Mouse (Mus musculus) kidney, embryonic 15.5 days (tissue): ENCODE data around the gene Gm21304. TPM values are rescaled to one million over a fixed set of nuclear protein-coding genes. Genes with fewer than 3 reads are reported as not detected.
"Not testable (repeated sequence)": the region's sequence is repeated elsewhere in the genome, so short reads cannot be mapped to it uniquely, and the experiment has no call there.

Experiments
- ATAC-seq: fragments of 200-750 bp; cut with Nextera tagmentation; replicated peaks from 2 replicates; pipeline ENCODE4 v1.8.0; 2017; ENCODE audit warnings: moderate TSS enrichment; ENCODE audit not compliant: low FRiP score
- H3K27ac ChIP-seq: fragments of 300-500 bp; sonication (generic); 2 replicates; pipeline ENCODE4 v1.5.1; 2015; ENCODE audit warnings: mild to moderate bottlenecking, inconsistent platforms
- H3K27me3 ChIP-seq: fragments of 300-500 bp; sonication (generic); 2 replicates; pipeline ENCODE4 v1.6.1; 2015; ENCODE audit warnings: inconsistent platforms
- H3K36me3 ChIP-seq: fragments of 300-500 bp; sonication (generic); 2 replicates; pipeline ENCODE4 v1.6.1; 2015; ENCODE audit warnings: inconsistent platforms
- H3K4me1 ChIP-seq: fragments of 300-500 bp; sonication (generic); 2 replicates; pipeline ENCODE4 v1.6.1; 2015; ENCODE audit warnings: inconsistent platforms
- H3K4me2 ChIP-seq: fragments of 300-500 bp; sonication (generic); 2 replicates; pipeline ENCODE4 v1.6.1; 2015; ENCODE audit warnings: moderate library complexity, mild to moderate bottlenecking, inconsistent platforms
- H3K4me3 ChIP-seq: fragments of 300-500 bp; sonication (generic); replicated peaks from 2 replicates; pipeline ENCODE4 v1.5.1; 2015; ENCODE audit warnings: mild to moderate bottlenecking, inconsistent platforms
- H3K9ac ChIP-seq: fragments of 300-500 bp; sonication (generic); 2 replicates; pipeline ENCODE4 v1.6.1; 2015; ENCODE audit warnings: mild to moderate bottlenecking, inconsistent platforms
- H3K9me3 ChIP-seq: fragments of 300-500 bp; sonication (generic); replicated peaks from 2 replicates; pipeline ENCODE4 v1.6.1; 2016; ENCODE audit warnings: inconsistent platforms
- WGBS: fragments of 180-500 bp; shearing (Covaris S2); methylation state at CpG from one replicate; pipeline ENCODE4 v1.1.7; 2015; ENCODE audit warnings: mixed read lengths; 5-methylcytosine and 5-hydroxymethylcytosine counted together
- polyA plus RNA-seq: library from polyadenylated mRNA; unstranded; fragments of >200 nt; fragmentation: Nextera tagmentation; extraction: Ambion mirVana; gene quantifications from 2 replicates; pipeline ENCODE4 v1.2.1, GENCODE M21; 2015

Gm21304 gene
- not detected in 2 replicates for polyA plus RNA-seq

DNA sequence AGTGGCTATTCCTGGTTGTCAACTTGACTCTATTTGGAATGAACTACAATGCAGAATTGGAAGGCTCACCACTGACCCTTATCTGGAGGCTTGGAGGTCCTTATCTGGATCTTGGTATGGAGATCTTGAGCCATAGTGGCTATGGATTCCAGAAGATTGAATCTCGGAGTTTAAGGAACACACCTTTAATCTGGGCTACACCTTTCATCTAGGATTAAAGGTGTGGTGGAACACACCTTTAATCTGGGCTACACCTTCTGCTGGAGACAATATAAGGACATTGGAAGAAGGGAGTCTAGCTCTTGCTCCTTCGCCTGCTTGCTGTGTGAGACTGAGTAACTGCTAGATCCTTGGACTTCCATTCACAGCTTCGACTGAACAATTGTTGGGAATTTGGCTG lies at the start of gene Gm21304:
Gene Gm21304 (plus strand): TSS at position 301 of the 400 bp plus-strand sequence.
- not testable (repeated sequence) for H3K27me3 ChIP-seq, H3K27ac ChIP-seq, H3K4me3 ChIP-seq, H3K4me1 ChIP-seq, H3K9ac ChIP-seq, H3K9me3 ChIP-seq, H3K4me2 ChIP-seq, ATAC-seq, H3K36me3 ChIP-seq
- WGBS: no CpG with 5 or more reads among the region's 3 CpGs

DNA sequence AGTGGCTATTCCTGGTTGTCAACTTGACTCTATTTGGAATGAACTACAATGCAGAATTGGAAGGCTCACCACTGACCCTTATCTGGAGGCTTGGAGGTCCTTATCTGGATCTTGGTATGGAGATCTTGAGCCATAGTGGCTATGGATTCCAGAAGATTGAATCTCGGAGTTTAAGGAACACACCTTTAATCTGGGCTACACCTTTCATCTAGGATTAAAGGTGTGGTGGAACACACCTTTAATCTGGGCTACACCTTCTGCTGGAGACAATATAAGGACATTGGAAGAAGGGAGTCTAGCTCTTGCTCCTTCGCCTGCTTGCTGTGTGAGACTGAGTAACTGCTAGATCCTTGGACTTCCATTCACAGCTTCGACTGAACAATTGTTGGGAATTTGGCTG lies 25.6 kb upstream of the Gm21304 start, which contains the start of gene Gm21293:
Gene Gm21293 (plus strand): TSS at position 301 of the 400 bp plus-strand sequence.
- not testable (repeated sequence) for H3K27me3 ChIP-seq, H3K4me3 ChIP-seq, H3K9me3 ChIP-seq, H3K9ac ChIP-seq, ATAC-seq, H3K36me3 ChIP-seq, H3K4me2 ChIP-seq, H3K4me1 ChIP-seq, H3K27ac ChIP-seq
- no CpG with 5 or more reads among the region's 3 CpGs for WGBS

DNA sequence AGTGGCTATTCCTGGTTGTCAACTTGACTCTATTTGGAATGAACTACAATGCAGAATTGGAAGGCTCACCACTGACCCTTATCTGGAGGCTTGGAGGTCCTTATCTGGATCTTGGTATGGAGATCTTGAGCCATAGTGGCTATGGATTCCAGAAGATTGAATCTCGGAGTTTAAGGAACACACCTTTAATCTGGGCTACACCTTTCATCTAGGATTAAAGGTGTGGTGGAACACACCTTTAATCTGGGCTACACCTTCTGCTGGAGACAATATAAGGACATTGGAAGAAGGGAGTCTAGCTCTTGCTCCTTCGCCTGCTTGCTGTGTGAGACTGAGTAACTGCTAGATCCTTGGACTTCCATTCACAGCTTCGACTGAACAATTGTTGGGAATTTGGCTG lies 17.1 kb upstream of the Gm21304 start, which contains the start of gene Gm6763:
Gene Gm6763 (plus strand): TSS at position 301 of the 400 bp plus-strand sequence.
- not testable (repeated sequence) for H3K4me2 ChIP-seq, H3K4me3 ChIP-seq, ATAC-seq, H3K36me3 ChIP-seq, H3K4me1 ChIP-seq, H3K9ac ChIP-seq, H3K9me3 ChIP-seq, H3K27ac ChIP-seq, H3K27me3 ChIP-seq
- WGBS: no CpG with 5 or more reads among the region's 3 CpGs

DNA sequence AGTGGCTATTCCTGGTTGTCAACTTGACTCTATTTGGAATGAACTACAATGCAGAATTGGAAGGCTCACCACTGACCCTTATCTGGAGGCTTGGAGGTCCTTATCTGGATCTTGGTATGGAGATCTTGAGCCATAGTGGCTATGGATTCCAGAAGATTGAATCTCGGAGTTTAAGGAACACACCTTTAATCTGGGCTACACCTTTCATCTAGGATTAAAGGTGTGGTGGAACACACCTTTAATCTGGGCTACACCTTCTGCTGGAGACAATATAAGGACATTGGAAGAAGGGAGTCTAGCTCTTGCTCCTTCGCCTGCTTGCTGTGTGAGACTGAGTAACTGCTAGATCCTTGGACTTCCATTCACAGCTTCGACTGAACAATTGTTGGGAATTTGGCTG lies 8.6 kb upstream of the Gm21304 start, which contains the start of gene Gm8764:
Gene Gm8764 (plus strand): TSS at position 301 of the 400 bp plus-strand sequence.
- not testable (repeated sequence) for H3K9me3 ChIP-seq, H3K27ac ChIP-seq, H3K4me3 ChIP-seq, ATAC-seq, H3K4me1 ChIP-seq, H3K9ac ChIP-seq, H3K4me2 ChIP-seq, H3K36me3 ChIP-seq, H3K27me3 ChIP-seq
- WGBS: no CpG with 5 or more reads among the region's 3 CpGs

DNA sequence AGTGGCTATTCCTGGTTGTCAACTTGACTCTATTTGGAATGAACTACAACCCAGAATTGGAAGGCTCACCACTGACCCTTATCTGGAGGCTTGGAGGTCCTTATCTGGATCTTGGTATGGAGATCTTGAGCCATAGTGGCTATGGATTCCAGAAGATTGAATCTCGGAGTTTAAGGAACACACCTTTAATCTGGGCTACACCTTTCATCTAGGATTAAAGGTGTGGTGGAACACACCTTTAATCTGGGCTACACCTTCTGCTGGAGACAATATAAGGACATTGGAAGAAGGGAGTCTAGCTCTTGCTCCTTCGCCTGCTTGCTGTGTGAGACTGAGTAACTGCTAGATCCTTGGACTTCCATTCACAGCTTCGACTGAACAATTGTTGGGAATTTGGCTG lies 8.4 kb downstream of the Gm21304 start, which contains the start of gene Gm21312:
Gene Gm21312 (plus strand): TSS at position 301 of the 400 bp plus-strand sequence.
- not testable (repeated sequence) for H3K27me3 ChIP-seq, H3K36me3 ChIP-seq, H3K4me2 ChIP-seq, H3K4me3 ChIP-seq, ATAC-seq, H3K4me1 ChIP-seq, H3K9me3 ChIP-seq, H3K27ac ChIP-seq, H3K9ac ChIP-seq
- WGBS: no CpG with 5 or more reads among the region's 3 CpGs

DNA sequence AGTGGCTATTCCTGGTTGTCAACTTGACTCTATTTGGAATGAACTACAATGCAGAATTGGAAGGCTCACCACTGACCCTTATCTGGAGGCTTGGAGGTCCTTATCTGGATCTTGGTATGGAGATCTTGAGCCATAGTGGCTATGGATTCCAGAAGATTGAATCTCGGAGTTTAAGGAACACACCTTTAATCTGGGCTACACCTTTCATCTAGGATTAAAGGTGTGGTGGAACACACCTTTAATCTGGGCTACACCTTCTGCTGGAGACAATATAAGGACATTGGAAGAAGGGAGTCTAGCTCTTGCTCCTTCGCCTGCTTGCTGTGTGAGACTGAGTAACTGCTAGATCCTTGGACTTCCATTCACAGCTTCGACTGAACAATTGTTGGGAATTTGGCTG lies 16.9 kb downstream of the Gm21304 start, which contains the start of gene Gm20765:
Gene Gm20765 (plus strand): TSS at position 301 of the 400 bp plus-strand sequence.
- ATAC-seq, H3K4me1 ChIP-seq: not testable (repeated sequence)
- WGBS: no CpG with 5 or more reads among the region's 3 CpGs

DNA sequence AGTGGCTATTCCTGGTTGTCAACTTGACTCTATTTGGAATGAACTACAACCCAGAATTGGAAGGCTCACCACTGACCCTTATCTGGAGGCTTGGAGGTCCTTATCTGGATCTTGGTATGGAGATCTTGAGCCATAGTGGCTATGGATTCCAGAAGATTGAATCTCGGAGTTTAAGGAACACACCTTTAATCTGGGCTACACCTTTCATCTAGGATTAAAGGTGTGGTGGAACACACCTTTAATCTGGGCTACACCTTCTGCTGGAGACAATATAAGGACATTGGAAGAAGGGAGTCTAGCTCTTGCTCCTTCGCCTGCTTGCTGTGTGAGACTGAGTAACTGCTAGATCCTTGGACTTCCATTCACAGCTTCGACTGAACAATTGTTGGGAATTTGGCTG lies 25.4 kb downstream of the Gm21304 start, which contains the start of gene Gm4340:
Gene Gm4340 (plus strand): TSS at position 301 of the 400 bp plus-strand sequence.
- not testable (repeated sequence) for H3K27me3 ChIP-seq, H3K4me1 ChIP-seq, H3K4me2 ChIP-seq, H3K27ac ChIP-seq, H3K36me3 ChIP-seq, H3K9ac ChIP-seq, ATAC-seq, H3K4me3 ChIP-seq, H3K9me3 ChIP-seq
- no CpG with 5 or more reads among the region's 3 CpGs for WGBS

More for the DNA sequence above, 16.9 kb downstream of the Gm21304 start, which contains the start of gene Gm20765:
- not testable (repeated sequence) for H3K4me2 ChIP-seq, H3K36me3 ChIP-seq, H3K27ac ChIP-seq, H3K9ac ChIP-seq, H3K4me3 ChIP-seq, H3K27me3 ChIP-seq, H3K9me3 ChIP-seq

DNA sequence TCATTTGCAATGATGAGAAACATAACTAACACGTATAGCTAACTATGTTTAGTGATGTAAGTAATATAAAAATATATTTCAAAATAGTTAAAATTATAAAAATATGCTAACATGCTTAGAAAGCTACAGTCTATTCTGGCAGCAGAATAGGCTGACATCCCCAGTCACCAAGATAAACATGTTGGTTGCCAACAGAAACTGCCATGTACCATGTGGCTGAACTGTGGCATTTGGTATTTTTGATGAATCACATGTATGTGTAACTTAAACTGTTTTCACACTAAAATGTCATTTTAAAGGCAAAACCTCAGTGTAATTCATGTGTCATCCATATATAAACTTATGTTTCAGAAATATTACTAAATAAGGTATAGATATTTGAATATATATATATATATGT lies 41.3 kb downstream of the Gm21304 start:
- H3K27me3 ChIP-seq: no peaks in the 10 kb centered on the region
- H3K4me3 ChIP-seq: no peak overlapping the region
- no peak overlapping the region for H3K27ac ChIP-seq
- no peak for ATAC-seq
- no peaks in the 10 kb centered on the region for H3K36me3 ChIP-seq
- no peak overlapping the region for H3K9ac ChIP-seq
- WGBS: 86% methylated on average over 1 of the region's 1 CpGs
- H3K9me3 ChIP-seq: no peaks in the 10 kb centered on the region
- H3K4me2 ChIP-seq: no peak overlapping the region
- H3K4me1 ChIP-seq: no peaks in the 10 kb centered on the region

DNA sequence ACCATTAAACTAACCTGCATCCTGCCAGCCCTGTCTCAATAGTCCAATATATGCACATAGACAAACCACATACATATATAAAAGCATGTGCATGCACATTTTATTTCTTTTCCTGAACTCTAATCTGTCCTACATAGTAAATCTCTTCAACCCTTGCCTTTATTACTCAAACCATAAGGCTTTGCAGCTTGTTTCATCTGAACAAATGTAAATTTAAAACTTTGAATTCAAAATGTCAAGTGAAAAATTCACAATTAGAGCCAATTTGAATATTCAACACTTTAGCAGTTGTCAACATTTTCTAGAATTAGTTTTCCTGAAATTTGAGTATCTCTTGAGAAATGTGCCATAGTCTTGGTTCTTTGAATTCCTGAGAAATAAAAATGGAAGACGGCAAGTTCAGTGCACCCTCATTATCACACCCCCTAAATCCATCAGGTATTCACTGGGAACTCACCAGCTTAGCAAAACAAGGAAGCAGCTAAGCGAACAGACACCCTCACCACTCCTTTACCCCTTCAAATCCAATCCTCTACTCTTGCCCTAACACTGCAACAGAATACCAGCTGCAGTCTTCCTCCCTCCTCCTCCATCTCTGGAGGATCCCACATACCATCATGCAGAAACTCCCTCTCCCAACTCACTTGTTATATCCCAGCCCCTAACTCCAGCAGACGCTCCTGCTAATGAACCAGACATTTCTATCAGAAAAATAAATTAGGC lies 42.1 kb downstream of the Gm21304 start:
- WGBS: 53% methylated on average over 3 of the region's 3 CpGs
- Histone ChIP-seq H3K27me3 (no peaks in the 10 kb centered on the region), H3K9me3 (no peaks in the 10 kb centered on the region), H3K36me3 (no peaks in the 10 kb centered on the region), H3K4me3 (no peak overlapping the region), H3K9ac (no peak overlapping the region), H3K27ac (no peak overlapping the region), H3K4me2 (no peak overlapping the region), H3K4me1 (no peaks in the 10 kb centered on the region)
- ATAC-seq: no peak

DNA sequence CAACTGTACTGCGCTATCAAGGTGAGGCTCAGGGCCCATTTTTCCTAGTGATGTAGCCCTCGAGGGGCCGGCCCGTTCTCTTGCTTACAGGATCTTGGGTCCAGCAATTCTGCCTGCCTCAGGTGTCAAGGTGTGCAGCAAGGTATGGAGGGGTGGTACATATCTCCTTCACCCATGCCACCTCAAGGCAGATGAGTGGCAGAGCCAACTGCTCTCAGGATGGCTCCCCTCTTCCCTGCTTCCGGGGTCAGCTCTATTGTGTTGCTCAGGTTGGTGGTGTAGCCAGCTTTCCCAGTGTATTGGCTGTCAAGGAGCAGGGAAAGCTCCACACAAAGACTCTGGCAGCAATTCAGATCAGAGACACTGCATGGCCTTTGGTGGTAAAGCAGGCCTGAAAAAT lies 46.2 kb downstream of the Gm21304 start:
- Histone ChIP-seq H3K9me3 (no peaks in the 10 kb centered on the region), H3K4me2 (no peak overlapping the region), H3K36me3 (no peaks in the 10 kb centered on the region), H3K4me1 (no peaks in the 10 kb centered on the region), H3K9ac (no peak overlapping the region), H3K4me3 (no peak overlapping the region), H3K27me3 (no peaks in the 10 kb centered on the region), H3K27ac (no peak overlapping the region)
- WGBS: 85% methylated on average over 5 of the region's 5 CpGs
- no peak for ATAC-seq
